Mouse (Mus musculus) embryonic fibroblast, embryonic 13.5 days (primary cell): ENCODE measurements at regions not wholly inside any gene's neighbourhood (a gene's known extent, or its start where the extent isn't known, plus 50 kb on each side); places are given as distances from the start of the nearest gene placed in this dataset.

Experiments
- H3K27ac ChIP-seq: 2 replicates; pipeline ENCODE4 v1.5.1; 2012; ENCODE audit warnings: low read length, control low read depth, inconsistent platforms; ENCODE audit not compliant: insufficient read depth
- H3K4me1 ChIP-seq: 2 replicates; pipeline ENCODE4 v1.6.1; 2011; ENCODE audit warnings: low read length; ENCODE audit not compliant: control insufficient read depth, insufficient read depth
- H3K4me3 ChIP-seq: 2 replicates; pipeline ENCODE4 v1.5.1; 2011; ENCODE audit warnings: mild to moderate bottlenecking, control low read depth, low read length; ENCODE audit not compliant: insufficient read depth
- CTCF ChIP-seq: IDR thresholded peaks from 2 replicates; pipeline ENCODE4 v1.5.1; 2011; ENCODE audit warnings: mild to moderate bottlenecking, control low read depth, low read length, moderate library complexity, borderline replicate concordance; ENCODE audit not compliant: insufficient read depth
- POLR2A ChIP-seq: IDR thresholded peaks from 2 replicates; pipeline ENCODE4 v1.6.1; 2011; ENCODE audit warnings: low read depth, mild to moderate bottlenecking, control low read depth, low read length, moderate library complexity

DNA sequence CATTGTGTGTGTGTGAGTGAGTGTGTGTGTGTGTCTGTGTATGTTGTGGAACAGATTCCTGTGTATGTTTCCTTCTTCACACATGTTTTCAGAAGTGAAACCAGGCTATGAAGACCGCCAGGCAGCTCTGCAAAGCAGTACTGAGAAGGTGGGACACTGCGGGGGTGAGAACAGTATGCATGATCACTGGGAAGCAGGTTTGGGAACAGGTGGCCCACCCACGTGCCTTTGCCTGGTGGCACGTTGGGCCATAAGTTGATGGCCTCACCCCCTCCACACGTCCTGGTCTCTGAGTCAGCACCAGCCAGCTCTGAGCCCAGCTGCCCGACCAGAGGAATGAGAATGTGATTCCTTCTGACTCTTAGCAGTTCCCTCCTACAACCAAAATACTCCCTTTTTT, 89.2 kb upstream of the Rasgrp1 start:
- TF ChIP-seq CTCF (no peak), POLR2A (no peak)
- Histone ChIP-seq H3K27ac (no peak overlapping the region), H3K4me1 (no peaks in the 10 kb centered on the region), H3K4me3 (no peak overlapping the region)

DNA sequence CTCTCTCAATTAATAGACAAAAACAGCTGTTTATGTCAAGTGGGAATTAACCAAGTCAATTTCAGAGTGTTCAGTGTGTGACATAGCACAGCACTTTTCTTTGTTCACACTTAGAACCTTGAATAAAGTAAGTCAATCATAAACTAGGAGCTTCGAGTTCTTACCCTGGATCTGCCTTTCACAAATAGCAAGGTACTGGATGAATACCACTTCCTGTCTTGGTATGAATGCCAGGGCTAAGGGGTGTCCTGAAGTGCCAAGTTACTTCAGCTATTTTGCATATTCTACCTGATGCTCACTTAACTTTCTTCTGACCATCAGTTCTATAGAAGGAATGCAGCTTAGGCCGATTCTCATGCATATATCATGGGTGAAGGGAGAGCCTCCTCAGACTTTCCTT, 90.1 kb upstream of the Rasgrp1 start:
- no peak overlapping the region for H3K27ac ChIP-seq
- no peak for TF ChIP-seq POLR2A
- no peak for TF ChIP-seq CTCF
- H3K4me3 ChIP-seq, result no peak overlapping the region
- no peaks in the 10 kb centered on the region for H3K4me1 ChIP-seq

DNA sequence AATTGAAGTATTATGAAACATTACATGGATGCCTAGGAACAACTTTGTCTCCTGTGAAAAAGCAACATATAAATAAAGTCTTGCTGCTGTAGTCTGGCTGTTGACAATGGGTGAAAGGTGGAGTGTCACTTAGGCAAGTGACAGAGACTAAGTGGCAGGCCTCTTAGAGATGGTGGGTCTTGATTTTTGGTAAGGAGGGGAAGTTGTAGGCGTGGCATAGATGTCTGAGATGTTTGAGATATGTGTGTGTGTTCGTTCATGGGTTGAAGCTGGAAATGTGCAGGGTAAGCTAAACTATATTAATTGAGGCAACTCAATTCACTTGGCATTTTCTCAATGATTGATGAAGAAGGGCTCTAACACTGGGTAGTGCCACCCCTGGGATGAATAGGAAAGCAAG, 90.7 kb upstream of the Rasgrp1 start:
- H3K4me1 ChIP-seq, result no peaks in the 10 kb centered on the region
- H3K27ac ChIP-seq, result no peak overlapping the region
- TF ChIP-seq POLR2A (no peak), CTCF (no peak)
- no peak overlapping the region for H3K4me3 ChIP-seq

DNA sequence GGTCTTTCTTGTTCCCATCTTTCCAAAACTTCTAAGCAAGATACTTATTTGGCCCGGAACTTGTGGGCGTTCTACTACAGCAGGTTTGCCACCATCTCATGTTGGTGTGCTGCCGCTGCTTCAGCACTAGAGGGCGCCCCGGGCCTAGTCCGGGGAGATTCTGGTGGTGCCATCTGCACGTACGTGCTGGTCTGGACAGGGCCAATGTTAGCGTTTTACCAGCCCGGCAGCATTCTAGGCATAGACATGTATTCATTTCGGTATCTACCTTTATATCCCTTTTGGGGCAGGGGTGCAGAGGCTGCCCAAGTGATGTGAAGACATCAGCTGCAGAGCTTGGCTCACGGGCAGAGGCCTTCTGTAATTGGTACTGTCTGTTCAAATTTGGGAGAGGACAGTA, 95.3 kb upstream of the Rasgrp1 start:
- Histone ChIP-seq H3K4me1 (no peaks in the 10 kb centered on the region), H3K4me3 (no peak overlapping the region), H3K27ac (no peak overlapping the region)
- TF ChIP-seq CTCF, result no peak
- TF ChIP-seq POLR2A, result no peak

DNA sequence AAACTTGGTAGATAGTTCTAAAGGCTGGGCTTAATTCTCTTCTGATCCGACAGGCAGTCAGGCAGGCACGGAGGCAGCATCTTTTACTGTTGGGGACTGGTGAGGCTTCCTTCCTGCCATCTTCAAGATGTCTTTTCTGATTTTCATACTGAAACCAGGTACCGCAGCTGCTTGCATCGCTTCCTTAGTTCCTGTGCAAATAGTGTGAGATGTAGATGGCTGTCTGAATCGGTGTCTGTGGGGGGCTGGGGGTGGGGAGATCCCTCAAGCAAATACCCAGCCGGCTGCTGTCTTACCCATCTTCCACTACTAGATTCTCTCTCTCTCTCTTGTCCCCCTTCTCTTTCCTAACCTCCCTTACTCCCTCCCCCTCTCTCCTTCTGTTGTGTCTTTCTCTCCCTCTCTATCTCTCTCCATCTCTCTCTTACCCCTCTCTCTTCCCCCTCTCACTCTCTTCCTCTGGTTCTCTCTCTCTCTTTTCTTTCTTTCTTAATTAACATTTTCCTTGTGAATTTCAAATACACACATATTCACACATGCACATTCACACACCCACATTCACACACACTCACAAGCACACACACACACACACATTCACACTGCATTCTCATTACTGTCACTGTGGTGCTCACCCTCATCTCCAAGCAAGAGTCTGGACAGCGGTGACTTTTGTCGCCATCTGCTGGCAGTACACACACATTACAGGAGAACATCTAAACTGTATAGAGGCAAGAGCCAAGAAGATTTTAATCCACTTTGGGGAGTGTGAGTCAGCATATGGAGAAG, 96.0 kb upstream of the Rasgrp1 start:
- Histone ChIP-seq H3K4me1 (no peaks in the 10 kb centered on the region), H3K27ac (no peak overlapping the region), H3K4me3 (no peak overlapping the region)
- TF ChIP-seq POLR2A, result no peak
- peak; percentile 85; the same call in 1 of the 2 replicates for TF ChIP-seq CTCF

DNA sequence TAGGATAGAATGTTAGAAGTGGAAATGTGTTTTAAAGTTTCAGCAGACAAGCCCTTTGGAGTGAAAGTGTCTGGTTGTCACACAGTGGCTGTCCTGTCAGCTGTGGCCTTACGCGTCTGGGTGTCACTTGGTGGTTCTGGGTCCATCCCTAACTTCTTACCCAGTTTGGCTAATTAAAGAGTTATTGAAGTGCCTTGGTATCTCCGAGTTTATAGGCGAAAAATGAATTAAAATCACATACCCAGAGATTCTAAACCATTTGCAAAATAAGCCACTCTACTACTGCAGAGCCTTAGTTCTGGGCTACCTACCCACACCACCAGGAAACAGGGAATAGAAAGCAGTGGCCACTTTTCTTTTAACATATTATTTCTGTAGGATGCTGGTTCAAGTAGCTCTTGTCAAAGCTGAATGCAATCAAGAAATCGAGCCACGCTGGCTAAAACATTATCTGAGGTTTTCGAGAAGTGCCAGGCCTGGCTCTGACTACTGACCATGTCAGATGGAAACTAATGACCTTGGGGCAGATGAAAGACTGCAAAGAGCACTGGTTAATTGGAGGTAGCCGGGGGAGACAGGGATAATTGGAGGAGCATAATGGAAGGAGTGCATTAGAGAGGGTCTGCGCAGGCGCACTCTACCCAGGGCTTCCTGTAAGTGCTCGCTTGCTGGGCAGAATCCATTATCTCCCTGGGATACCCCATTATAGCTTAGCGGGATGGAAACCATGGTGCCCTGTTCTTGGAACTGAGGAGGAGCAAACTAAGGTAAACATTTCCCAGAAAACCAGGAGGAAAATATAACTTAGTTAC, 96.8 kb upstream of the Rasgrp1 start:
- Histone ChIP-seq H3K27ac (no peak overlapping the region), H3K4me1 (no peaks in the 10 kb centered on the region), H3K4me3 (no peak overlapping the region)
- TF ChIP-seq POLR2A (no peak), CTCF (no peak)

DNA sequence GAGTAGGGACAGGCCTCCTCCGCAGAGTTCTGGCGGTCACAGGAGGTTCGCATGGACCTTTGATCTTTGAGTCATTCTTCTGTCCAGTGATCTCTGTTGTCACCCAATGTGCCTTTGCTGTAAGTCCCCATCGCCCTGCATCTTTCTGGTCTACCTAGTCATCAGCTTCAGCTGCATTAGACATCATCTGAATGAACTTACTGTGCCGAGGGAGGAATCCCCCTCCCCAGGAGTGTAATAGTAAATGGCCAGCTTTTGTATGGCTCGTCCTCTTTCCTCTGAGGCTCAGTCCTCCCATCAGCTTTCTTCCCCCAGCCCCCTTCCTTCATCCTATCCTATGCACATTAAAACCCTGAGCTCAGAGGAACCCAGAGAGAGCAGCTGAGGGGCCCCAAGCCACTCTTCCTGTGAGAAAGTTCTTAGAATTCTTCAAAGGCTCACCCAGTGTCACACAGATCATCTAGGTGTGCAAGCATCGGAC, 98.0 kb upstream of the Rasgrp1 start:
- TF ChIP-seq POLR2A (no peak), CTCF (no peak)
- H3K27ac ChIP-seq, result no peak overlapping the region
- H3K4me1 ChIP-seq, result no peaks in the 10 kb centered on the region
- H3K4me3 ChIP-seq, result no peak overlapping the region

DNA sequence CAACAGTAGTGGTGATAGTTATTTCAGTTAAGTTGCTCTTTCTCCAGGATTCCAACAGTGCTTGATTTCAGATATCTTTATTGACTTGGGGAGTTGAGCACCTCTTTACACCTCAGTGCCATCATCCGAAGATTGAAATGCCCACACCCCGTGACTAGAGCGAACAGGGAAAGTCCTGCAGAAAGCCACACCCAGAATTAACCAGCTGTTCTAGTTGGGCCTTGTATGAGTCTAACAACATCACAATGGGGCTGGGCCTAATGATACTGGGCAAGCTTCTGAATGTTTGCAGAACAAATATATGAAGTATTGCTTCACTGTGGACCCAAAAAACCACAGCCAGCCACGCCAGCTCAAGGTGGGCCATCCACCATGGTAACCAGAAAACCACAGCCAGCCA, 100.1 kb upstream of the Rasgrp1 start:
- Histone ChIP-seq H3K4me1 (no peaks in the 10 kb centered on the region), H3K27ac (no peak overlapping the region), H3K4me3 (no peak overlapping the region)
- TF ChIP-seq POLR2A, result no peak
- TF ChIP-seq CTCF, result no peak

DNA sequence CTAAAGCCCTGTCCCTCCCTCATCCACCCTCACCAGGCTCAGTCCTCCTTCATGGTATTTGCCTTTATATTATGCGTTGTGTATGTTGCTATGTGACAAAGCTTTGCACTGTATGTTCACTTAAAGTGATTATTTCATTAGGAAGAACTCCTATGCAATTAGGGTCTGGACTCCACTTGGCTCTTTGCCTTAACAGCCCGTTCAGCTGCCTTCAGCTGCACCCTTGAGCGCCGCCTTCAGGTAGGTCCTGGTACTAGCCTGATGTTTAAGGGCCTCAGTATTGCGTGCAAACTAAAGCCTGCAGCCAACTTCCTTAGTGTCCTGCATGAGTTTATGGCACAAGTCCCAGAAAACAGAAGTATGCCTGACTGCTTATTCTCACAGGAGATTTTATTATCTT, 101.9 kb upstream of the Rasgrp1 start:
- peak; percentile 33; the same call in 1 of the 2 replicates for TF ChIP-seq CTCF
- no peak for TF ChIP-seq POLR2A
- Histone ChIP-seq H3K4me3 (no peak overlapping the region), H3K27ac (no peak overlapping the region), H3K4me1 (no peaks in the 10 kb centered on the region)

DNA sequence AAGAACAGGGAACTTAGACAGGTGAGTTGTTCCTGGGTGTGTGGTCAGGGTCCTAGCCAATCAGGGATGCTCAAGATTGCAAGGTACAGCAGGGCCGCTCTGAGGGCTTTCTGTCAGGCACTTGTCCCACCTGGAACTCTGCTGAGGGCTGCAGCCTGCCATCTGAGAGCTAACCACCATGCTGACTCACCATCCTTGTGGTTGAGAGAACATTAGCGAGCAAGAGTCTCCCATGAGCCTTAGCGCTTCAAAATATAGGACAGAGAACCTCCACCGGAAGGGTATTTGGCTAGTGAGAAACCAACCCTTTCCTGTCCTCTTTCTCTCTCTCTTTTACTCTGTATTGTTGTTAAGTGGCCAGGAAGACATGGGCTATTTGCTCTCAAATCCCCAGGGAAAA, 104.1 kb upstream of the Rasgrp1 start:
- Histone ChIP-seq H3K4me1 (no peaks in the 10 kb centered on the region), H3K4me3 (no peak overlapping the region), H3K27ac (no peak overlapping the region)
- TF ChIP-seq POLR2A, result no peak
- no peak for TF ChIP-seq CTCF
